Mouse (Mus musculus) spleen, postnatal 14 days (tissue): Measurements from ENCODE around the gene Smim20.

Source experiments
- DNase-seq, 2 experiments: peaks; one replicate each; pipeline ENCODE4 v3.0.0; 2021 to 2022; ENCODE audit warnings: low spot score in 2 of 2

The Smim20 gene

GRCm38 (mm10) chr5:53266931-53267853 lies at the start of gene Smim20:
Gene Smim20 (plus strand): TSS chr5:53267083.
- DNase-seq: peak; percentile 76 to 87

- no peak for DNase-seq
Observed at GRCm38 (mm10) chr5:53225434-53225833, 41.4 kb upstream of the Smim20 start.

- no peak for DNase-seq
Observed at GRCm38 (mm10) chr5:53230560-53230959, 36.3 kb upstream of the Smim20 start.

GRCm38 (mm10) chr5:53235551-53235950 lies 31.3 kb upstream of the Smim20 start:
- DNase-seq: no peak

- no peak for DNase-seq
Observed at GRCm38 (mm10) chr5:53236136-53236535, 30.7 kb upstream of the Smim20 start.

- no peak for DNase-seq
Observed at GRCm38 (mm10) chr5:53236749-53237148, 30.1 kb upstream of the Smim20 start.

GRCm38 (mm10) chr5:53238761-53239160 lies 28.1 kb upstream of the Smim20 start:
- no peak for DNase-seq

GRCm38 (mm10) chr5:53239189-53239588 lies 27.7 kb upstream of the Smim20 start:
- DNase-seq: no peak

- DNase-seq: no peak
Observed at GRCm38 (mm10) chr5:53239831-53240440, 26.9 kb upstream of the Smim20 start.

GRCm38 (mm10) chr5:53241109-53241508 lies 25.8 kb upstream of the Smim20 start:
- DNase-seq: no peak

- no peak for DNase-seq
Observed at GRCm38 (mm10) chr5:53241963-53242362, 24.9 kb upstream of the Smim20 start.

GRCm38 (mm10) chr5:53242865-53243499 lies 23.9 kb upstream of the Smim20 start:
- DNase-seq: no peak

- no peak for DNase-seq
Observed at GRCm38 (mm10) chr5:53243933-53244332, 22.9 kb upstream of the Smim20 start.

- no peak for DNase-seq
Observed at GRCm38 (mm10) chr5:53248499-53248898, 18.4 kb upstream of the Smim20 start.

GRCm38 (mm10) chr5:53249431-53250061 lies 17.3 kb upstream of the Smim20 start:
- DNase-seq: no peak

- no peak for DNase-seq
Observed at GRCm38 (mm10) chr5:53254154-53254553, 12.7 kb upstream of the Smim20 start.

GRCm38 (mm10) chr5:53254821-53255220 lies 12.1 kb upstream of the Smim20 start:
- DNase-seq: no peak

- no peak for DNase-seq
Observed at GRCm38 (mm10) chr5:53258038-53258786, 8.7 kb upstream of the Smim20 start.

- DNase-seq: no peak
Observed at GRCm38 (mm10) chr5:53259894-53260293, 7.0 kb upstream of the Smim20 start.

GRCm38 (mm10) chr5:53261999-53262398 lies 4.9 kb upstream of the Smim20 start:
- DNase-seq: no peak

GRCm38 (mm10) chr5:53264061-53264460 lies 2.8 kb upstream of the Smim20 start:
- DNase-seq: no peak
